Mouse (Mus musculus) cortical plate, adult 2 months (tissue): ENCODE data around the gene Mllt10.

Experiments used
- CTCF ChIP-seq: fragments of 200-500 bp; IDR thresholded peaks from 2 replicates; pipeline ENCODE4 v1.5.1; 2011; ENCODE audit warnings: mild to moderate bottlenecking, control low read depth, low read length; ENCODE audit not compliant: insufficient read depth; ENCODE audit errors: extremely low read depth
- POLR2A ChIP-seq: fragments of 200-500 bp; IDR thresholded peaks from 2 replicates; pipeline ENCODE4 v1.6.1; 2011; ENCODE audit warnings: mild to moderate bottlenecking, low read length, control low read depth; ENCODE audit not compliant: insufficient read depth; ENCODE audit errors: extremely low read depth

DNA sequence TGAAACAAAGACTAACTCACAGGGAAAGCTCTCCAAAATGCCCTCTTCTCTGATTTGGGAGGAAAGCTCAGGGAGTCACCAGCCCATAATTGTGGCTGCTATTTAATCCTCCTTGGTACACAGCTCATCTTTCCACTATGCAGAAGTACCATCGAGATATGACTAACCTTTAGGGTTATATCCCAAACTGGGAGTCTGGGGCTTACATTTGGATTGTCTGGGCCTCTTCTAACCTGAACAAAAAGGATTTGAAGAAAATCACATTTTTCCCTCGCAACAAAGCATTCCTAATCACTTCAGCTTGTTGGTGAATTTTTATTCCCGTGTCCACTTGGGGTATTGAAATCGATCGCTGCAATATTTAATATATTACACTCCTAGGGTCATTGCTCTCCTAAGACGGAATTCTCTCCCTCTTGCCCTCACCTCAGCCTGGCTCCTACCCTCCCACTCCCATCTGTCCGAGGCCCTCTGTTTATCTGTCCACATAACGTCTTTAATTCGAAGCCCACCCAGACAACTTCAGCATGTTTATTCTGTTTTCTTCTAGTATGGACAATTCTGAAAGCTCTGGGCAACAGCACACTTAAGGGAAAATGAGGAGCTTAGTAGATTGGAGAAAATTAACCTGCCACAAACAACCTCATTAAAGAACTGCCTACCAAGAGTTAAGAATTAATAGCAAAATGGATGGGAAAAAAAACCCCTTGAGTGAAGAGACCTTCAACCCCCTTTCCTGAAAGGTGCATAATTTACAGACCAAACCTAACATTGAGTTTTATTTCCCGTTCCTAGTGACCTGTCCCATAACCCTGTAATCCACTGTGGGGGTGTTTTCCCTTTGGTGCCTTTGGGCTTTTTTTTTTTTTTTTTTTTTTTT lies 20.4 kb upstream of the Mllt10 start:
- no peak for TF ChIP-seq POLR2A
- TF ChIP-seq CTCF = no peak
